Mouse (Mus musculus) heart, embryonic 12.5 days (tissue): ENCODE measurements at regions not wholly inside any gene's neighbourhood (a gene's known extent, or its start where the extent isn't known, plus 50 kb on each side); places are given as distances from the start of the nearest gene placed in this dataset.

Experiments
- ATAC-seq: fragments of 200-750 bp; cut with Nextera tagmentation; 2 replicates; pipeline ENCODE4 v1.8.0; 2017; ENCODE audit warnings: moderate TSS enrichment, moderate library complexity; ENCODE audit not compliant: insufficient number of reproducible peaks, low FRiP score
- H3K27ac ChIP-seq: fragments of 300-500 bp; sonication (generic); 2 replicates; pipeline ENCODE4 v1.5.1; 2016; ENCODE audit warnings: mild to moderate bottlenecking, moderate library complexity; ENCODE audit not compliant: poor library complexity, severe bottlenecking
- H3K27me3 ChIP-seq: fragments of 300-500 bp; sonication (generic); replicated peaks from 2 replicates; pipeline ENCODE4 v1.6.1; 2016; ENCODE audit warnings: mild to moderate bottlenecking, moderate library complexity
- H3K36me3 ChIP-seq: fragments of 300-500 bp; sonication (generic); 2 replicates; pipeline ENCODE4 v1.6.1; 2016; ENCODE audit warnings: mild to moderate bottlenecking, moderate library complexity
- H3K4me1 ChIP-seq: fragments of 300-500 bp; sonication (generic); replicated peaks from 2 replicates; pipeline ENCODE4 v1.6.1; 2016; ENCODE audit warnings: mild to moderate bottlenecking
- H3K4me2 ChIP-seq: fragments of 300-500 bp; sonication (generic); 2 replicates; pipeline ENCODE4 v1.6.1; 2016; ENCODE audit warnings: mild to moderate bottlenecking, moderate library complexity
- H3K4me3 ChIP-seq: fragments of 300-500 bp; sonication (generic); 2 replicates; pipeline ENCODE4 v1.5.1; 2016; ENCODE audit warnings: mild to moderate bottlenecking
- H3K9ac ChIP-seq: fragments of 300-500 bp; sonication (generic); 2 replicates; pipeline ENCODE4 v1.6.1; 2016; ENCODE audit warnings: mild to moderate bottlenecking, moderate library complexity
- H3K9me3 ChIP-seq: fragments of 300-500 bp; sonication (generic); replicated peaks from 2 replicates; pipeline ENCODE4 v1.6.1; 2016; ENCODE audit warnings: mild to moderate bottlenecking, moderate library complexity
- WGBS: fragments of 180-500 bp; shearing (Covaris S2); methylation state at CpG from one replicate; pipeline ENCODE4 v1.1.7; 2016; 5-methylcytosine and 5-hydroxymethylcytosine counted together

DNA sequence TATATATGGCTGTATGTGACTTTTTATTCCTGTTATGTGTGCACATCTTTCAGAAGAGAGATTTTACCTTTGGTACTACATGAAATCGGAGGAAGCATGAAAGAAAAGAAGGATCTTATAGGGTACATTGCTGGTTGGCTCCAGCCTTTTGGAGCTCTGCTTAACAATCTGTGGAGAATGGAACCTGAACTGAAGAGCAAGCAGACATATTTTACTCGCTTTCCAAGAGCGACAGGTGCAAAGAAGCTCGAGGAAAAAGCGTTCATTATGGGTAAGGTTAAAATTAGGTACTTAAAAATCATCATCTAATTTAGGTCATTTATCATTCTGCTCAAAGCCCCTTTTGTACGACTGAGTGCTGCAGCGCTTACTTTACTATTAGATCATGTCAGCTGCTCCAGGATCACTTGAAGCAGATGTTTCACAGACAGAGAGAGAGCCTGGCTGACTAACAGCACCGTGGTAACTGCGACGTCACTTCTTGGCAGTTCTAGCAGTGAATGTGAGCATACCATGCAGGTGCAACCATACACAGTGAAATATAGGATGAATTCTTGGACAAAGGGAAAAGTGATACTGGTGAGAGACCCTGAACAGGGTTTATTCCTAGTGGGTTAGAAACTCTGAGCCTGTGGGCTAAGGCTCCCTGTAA is 366.2 kb downstream of the Pros1 start:
- no peak overlapping the region for H3K4me2 ChIP-seq
- no peaks in the 10 kb centered on the region for H3K36me3 ChIP-seq
- WGBS: 60% methylated on average over 10 of the region's 10 CpGs
- no peak overlapping the region for H3K9ac ChIP-seq
- no peak overlapping the region for H3K4me3 ChIP-seq
- H3K27me3 ChIP-seq: no peaks in the 10 kb centered on the region
- ATAC-seq: no peak
- H3K9me3 ChIP-seq: no peaks in the 10 kb centered on the region
- H3K27ac ChIP-seq: no peak overlapping the region
- H3K4me1 ChIP-seq: no peaks in the 10 kb centered on the region

DNA sequence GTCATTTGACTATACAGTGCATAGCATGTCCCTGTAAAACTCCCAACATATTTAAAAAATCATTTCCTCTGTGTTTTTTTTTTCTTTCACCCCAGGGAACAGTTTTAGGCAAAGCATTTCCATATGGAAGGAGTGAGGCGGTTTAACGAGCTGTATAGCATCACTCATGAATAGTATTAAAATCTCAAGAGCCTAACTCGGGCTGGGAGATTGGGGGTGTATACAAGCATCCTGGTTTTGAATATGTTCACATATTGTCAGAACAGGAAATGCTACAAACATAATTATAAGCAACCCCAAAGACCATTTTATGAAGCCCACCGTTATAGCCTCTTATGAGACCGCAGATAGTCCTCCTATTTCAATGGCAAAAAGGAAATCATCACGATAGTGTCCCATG is 370.5 kb downstream of the Pros1 start:
- no peak overlapping the region for H3K9ac ChIP-seq
- no peak for ATAC-seq
- WGBS: 80% methylated on average over 6 of the region's 6 CpGs
- no peaks in the 10 kb centered on the region for H3K36me3 ChIP-seq
- no peaks in the 10 kb centered on the region for H3K4me1 ChIP-seq
- no peak overlapping the region for H3K4me3 ChIP-seq
- no peak overlapping the region for H3K27ac ChIP-seq
- no peak overlapping the region for H3K4me2 ChIP-seq
- no peaks in the 10 kb centered on the region for H3K9me3 ChIP-seq
- H3K27me3 ChIP-seq: no peaks in the 10 kb centered on the region

DNA sequence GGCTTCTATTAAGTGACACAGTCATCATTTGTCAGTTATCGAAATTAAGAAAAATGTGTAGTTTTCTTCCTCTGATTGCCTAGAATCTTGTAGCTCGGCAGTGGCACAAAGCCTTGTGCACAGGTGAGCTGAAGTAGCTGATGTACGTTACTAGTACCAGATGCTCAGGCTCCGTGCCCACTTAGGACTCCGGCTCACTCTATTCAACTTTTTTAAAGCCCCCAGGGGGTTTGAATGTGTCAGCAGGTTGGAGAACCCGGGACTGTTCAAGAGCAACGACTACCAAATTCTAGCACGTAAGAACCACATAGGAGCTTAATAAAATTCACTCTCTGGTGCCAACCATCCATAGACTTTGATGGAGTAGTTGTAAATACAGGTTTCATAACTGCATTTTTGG is 371.0 kb downstream of the Pros1 start:
- 78% methylated on average over 8 of the region's 8 CpGs for WGBS
- H3K27me3 ChIP-seq: no peaks in the 10 kb centered on the region
- no peaks in the 10 kb centered on the region for H3K9me3 ChIP-seq
- no peak overlapping the region for H3K4me2 ChIP-seq
- H3K4me1 ChIP-seq: no peaks in the 10 kb centered on the region
- no peaks in the 10 kb centered on the region for H3K36me3 ChIP-seq
- no peak overlapping the region for H3K27ac ChIP-seq
- ATAC-seq: no peak
- no peak overlapping the region for H3K9ac ChIP-seq
- no peak overlapping the region for H3K4me3 ChIP-seq

DNA sequence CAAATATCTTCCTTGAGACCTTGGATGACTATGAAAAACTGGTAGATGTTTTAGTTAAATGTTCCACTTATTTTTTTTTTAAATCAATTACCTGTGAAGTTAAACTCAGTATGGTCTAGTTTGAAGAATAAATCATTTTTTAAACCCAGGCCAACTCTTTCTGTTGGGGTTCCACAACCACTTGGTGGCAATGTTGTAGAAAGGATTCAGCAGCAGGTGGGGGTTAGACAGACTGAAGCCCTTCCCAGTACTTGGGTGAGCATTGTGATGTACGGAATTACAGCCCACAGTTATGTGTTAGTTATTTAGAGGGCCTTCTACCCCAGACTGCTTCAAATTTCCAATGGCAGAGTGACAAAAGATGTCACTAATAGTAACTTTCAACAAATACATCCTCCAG is 375.0 kb downstream of the Pros1 start:
- Histone ChIP-seq H3K4me1 (no peaks in the 10 kb centered on the region), H3K9ac (no peak overlapping the region), H3K27me3 (no peaks in the 10 kb centered on the region), H3K4me2 (no peak overlapping the region), H3K36me3 (no peaks in the 10 kb centered on the region), H3K4me3 (no peak overlapping the region), H3K27ac (no peak overlapping the region), H3K9me3 (no peaks in the 10 kb centered on the region)
- WGBS: 18% methylated on average over 1 of the region's 1 CpGs
- ATAC-seq: no peak

- 67% methylated on average over 3 of the region's 3 CpGs for WGBS
- H3K4me2 ChIP-seq: no peak overlapping the region
Observed at GRCm38 (mm10) chr16:63229567-63229966, 375.5 kb downstream of the Pros1 start.

DNA sequence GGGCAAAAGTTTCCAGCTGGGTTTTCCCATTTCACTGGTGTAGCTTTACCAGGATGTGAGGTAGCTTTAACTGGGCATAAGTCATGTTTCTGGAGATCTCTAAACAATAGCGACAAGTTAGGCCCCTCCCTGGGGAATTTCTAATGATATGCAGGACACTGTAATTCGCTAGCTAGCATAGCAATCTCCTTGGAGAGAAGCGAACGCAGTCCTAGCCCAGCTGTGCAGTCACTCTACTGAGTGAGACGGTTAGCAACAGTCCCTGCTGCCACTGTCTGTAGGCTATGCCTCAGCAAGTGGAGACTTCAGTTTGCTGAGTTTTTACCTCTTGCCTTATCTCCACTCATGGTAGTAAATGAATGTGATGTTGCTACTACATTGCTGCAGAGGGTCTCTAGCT is 416.1 kb downstream of the Pros1 start:
- H3K4me3 ChIP-seq: no peak overlapping the region
- H3K9me3 ChIP-seq: no peaks in the 10 kb centered on the region
- H3K36me3 ChIP-seq: no peaks in the 10 kb centered on the region
- WGBS: 25% methylated on average over 5 of the region's 5 CpGs
- no peaks in the 10 kb centered on the region for H3K4me1 ChIP-seq
- H3K4me2 ChIP-seq: no peak overlapping the region
- no peak overlapping the region for H3K9ac ChIP-seq
- no peaks in the 10 kb centered on the region for H3K27me3 ChIP-seq
- ATAC-seq: no peak
- no peak overlapping the region for H3K27ac ChIP-seq

More at GRCm38 (mm10) chr16:63229567-63229966, 375.5 kb downstream of the Pros1 start:
- Histone ChIP-seq H3K9me3 (no peaks in the 10 kb centered on the region), H3K4me1 (no peaks in the 10 kb centered on the region), H3K27ac (no peak overlapping the region), H3K9ac (no peak overlapping the region), H3K4me3 (no peak overlapping the region), H3K36me3 (no peaks in the 10 kb centered on the region), H3K27me3 (no peaks in the 10 kb centered on the region)
- ATAC-seq: no peak

- Histone ChIP-seq H3K4me3 (no peak overlapping the region), H3K27ac (no peak overlapping the region), H3K36me3 (no peaks in the 10 kb centered on the region), H3K4me2 (no peak overlapping the region), H3K9me3 (no peaks in the 10 kb centered on the region), H3K4me1 (no peaks in the 10 kb centered on the region), H3K27me3 (no peaks in the 10 kb centered on the region), H3K9ac (no peak overlapping the region)
- WGBS: 74% methylated on average over 1 of the region's 1 CpGs
- ATAC-seq: no peak
Observed at GRCm38 (mm10) chr16:63277556-63277955, 423.4 kb downstream of the Pros1 start.

DNA sequence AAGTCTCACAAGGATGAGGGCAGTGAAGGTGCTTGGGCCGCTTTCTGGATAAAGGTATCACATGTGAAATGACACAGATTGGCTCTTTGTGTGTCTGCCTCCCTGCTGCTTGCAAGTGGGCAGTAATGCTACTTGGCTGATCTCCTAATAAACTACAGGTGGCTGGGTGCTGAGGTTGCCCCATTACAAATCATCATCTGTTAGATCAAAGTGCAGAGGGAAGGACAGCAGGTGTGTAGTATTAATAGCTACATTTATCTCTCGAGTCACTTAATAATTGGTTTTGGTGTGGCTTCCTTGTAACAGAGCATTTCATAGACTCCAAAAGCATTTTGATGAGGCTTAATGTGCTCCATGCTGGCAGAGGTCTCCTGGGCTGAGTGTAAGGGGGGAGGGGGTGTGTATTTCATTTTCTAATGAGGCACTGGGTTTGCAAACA is 424.2 kb downstream of the Pros1 start:
- WGBS: 66% methylated on average over 2 of the region's 2 CpGs
- H3K27ac ChIP-seq: no peak overlapping the region
- ATAC-seq: no peak
- H3K9ac ChIP-seq: no peak overlapping the region
- H3K27me3 ChIP-seq: no peaks in the 10 kb centered on the region
- H3K4me3 ChIP-seq: no peak overlapping the region
- H3K4me2 ChIP-seq: no peak overlapping the region
- no peaks in the 10 kb centered on the region for H3K36me3 ChIP-seq
- H3K9me3 ChIP-seq: no peaks in the 10 kb centered on the region
- H3K4me1 ChIP-seq: no peaks in the 10 kb centered on the region

GRCm38 (mm10) chr16:63287655-63288054 is 433.5 kb downstream of the Pros1 start:
- Histone ChIP-seq H3K9me3 (no peaks in the 10 kb centered on the region), H3K27me3 (no peaks in the 10 kb centered on the region), H3K36me3 (no peaks in the 10 kb centered on the region), H3K27ac (no peak overlapping the region), H3K4me1 (no peaks in the 10 kb centered on the region), H3K4me3 (no peak overlapping the region), H3K4me2 (no peak overlapping the region), H3K9ac (no peak overlapping the region)
- 69% methylated on average over 7 of the region's 7 CpGs for WGBS
- no peak for ATAC-seq

GRCm38 (mm10) chr16:63311676-63312075 is 457.6 kb downstream of the Pros1 start:
- 88% methylated on average over 1 of the region's 1 CpGs for WGBS
- H3K4me1 ChIP-seq: no peaks in the 10 kb centered on the region
- no peaks in the 10 kb centered on the region for H3K36me3 ChIP-seq
- no peak overlapping the region for H3K4me2 ChIP-seq
- H3K27ac ChIP-seq: no peak overlapping the region
- no peak for ATAC-seq
- H3K4me3 ChIP-seq: no peak overlapping the region
- peaks cover 5% of the 10 kb centered on the region; the same call in 1 of the 2 replicates for H3K9me3 ChIP-seq
- H3K27me3 ChIP-seq: no peaks in the 10 kb centered on the region
- H3K9ac ChIP-seq: no peak overlapping the region

DNA sequence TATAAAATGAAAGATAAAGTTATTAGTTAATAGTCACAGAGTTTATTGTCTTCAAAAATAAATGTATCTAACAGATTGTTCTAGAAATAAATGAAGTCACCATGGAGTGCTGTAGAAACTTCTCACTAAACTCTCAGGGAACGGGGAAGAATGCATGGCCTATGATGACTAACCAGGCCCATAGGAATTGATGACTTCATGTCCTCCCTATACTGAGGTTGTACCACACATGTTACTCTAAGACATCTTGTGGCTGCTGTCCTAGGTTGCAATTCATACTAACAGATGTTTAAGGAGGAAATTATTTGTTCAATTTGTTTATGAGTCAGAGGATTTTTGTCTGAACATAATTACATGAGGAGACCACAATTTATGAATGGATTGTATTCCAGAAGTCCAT is 459.4 kb downstream of the Pros1 start:
- Histone ChIP-seq H3K27me3 (no peaks in the 10 kb centered on the region), H3K27ac (no peak overlapping the region), H3K9ac (no peak overlapping the region), H3K36me3 (no peaks in the 10 kb centered on the region), H3K9me3 (no peaks in the 10 kb centered on the region), H3K4me2 (no peak overlapping the region), H3K4me3 (no peak overlapping the region), H3K4me1 (no peaks in the 10 kb centered on the region)
- no peak for ATAC-seq
- 93% methylated on average over 1 of the region's 1 CpGs for WGBS

DNA sequence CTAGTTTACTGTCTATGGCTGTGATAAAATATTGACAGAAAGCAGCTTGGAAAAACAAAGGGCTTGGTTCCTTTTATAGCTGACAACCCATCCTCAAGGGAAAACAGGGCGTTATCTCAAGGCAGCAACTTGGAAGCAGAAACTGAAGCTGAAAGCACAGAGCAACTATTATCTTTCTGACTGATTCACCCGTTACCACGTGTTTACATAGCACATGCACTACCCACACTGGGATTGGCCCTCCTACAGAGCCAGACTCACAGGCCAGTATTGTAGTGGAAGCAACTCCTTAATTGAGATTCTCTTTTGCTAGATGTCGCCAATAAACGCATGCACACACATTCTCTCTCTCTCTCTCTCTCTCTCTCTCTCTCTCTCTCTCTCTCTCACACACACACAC is 465.5 kb downstream of the Pros1 start:
- Histone ChIP-seq H3K9ac (no peak overlapping the region), H3K9me3 (no peaks in the 10 kb centered on the region), H3K36me3 (no peaks in the 10 kb centered on the region), H3K27me3 (no peaks in the 10 kb centered on the region), H3K4me1 (peaks cover 3% of the 10 kb centered on the region; the same call in 1 of the 2 replicates), H3K4me2 (no peak overlapping the region), H3K4me3 (no peak overlapping the region), H3K27ac (no peak overlapping the region)
- ATAC-seq: 0 out of 2 replicates have a peak, but pooled peaks have one; percentile 39
- WGBS: 32% methylated on average over 5 of the region's 5 CpGs
